Mouse (Mus musculus): Measurements from ENCODE around the gene Msx1. TPM values are rescaled to one million over a fixed set of nuclear protein-coding genes. Genes with fewer than 3 reads are reported as not detected.

Msx1 gene
- polyA plus RNA-seq, 1 experiment from 2014 or later: 1.1 TPM

DNA sequence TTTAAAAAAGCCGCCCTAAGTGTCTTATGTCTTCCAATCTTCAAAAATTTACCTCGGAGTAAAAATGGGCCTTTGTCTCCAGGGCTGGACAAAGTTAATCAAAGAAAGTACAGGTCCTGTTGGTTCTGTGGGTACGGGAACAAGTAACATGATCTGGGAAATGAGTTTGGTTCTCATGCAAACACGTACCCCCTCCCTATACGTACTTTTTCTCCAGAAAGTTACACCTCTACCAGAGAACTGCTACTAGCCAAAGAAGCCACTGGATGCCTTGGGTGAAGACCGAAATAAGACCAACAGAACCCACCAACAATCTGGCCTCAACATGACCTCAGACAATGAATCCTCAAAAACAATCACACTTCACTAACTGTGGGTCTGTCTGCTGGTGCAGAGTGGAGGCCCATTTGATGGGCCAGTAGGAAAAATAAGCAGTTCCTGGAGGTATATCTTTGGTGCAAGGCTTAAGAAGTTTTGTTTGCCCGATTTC, 773 bp upstream of the Msx1 start:
- Histone ChIP-seq H3K27ac (replicated peaks) (no peak overlapping the region), H3K27me3 (ENCODE audit: control insufficient read depth, insufficient read depth, low read length) (peaks cover 56% of the 10 kb centered on the region), H3K4me2 (replicated peaks; ENCODE audit: low read depth) (no peak overlapping the region), H3K4me3 (ENCODE audit: low read depth, low read length) (no peak overlapping the region), H3K4me1 (replicated peaks; ENCODE audit: control insufficient read depth, insufficient read depth) (peaks cover 6% of the 10 kb centered on the region), H3K36me3 (ENCODE audit: control insufficient read depth, insufficient read depth, low read length) (no peaks in the 10 kb centered on the region), H3K9ac (ENCODE audit: low read length) (no peak overlapping the region), H3K9me3 (ENCODE audit: control insufficient read depth, low read length) (no peaks in the 10 kb centered on the region)
- no peak for TF ChIP-seq CTCF (IDR thresholded peaks at IDR 0.05; ENCODE audit: low read depth)
- TF ChIP-seq EP300 (optimal IDR thresholded peaks at IDR 0.05): no peak
- WGBS: 13% methylated on average over 7 of the region's 7 CpGs
- DNase-seq (ENCODE audit: low spot score) (no peak), ATAC-seq (ENCODE audit: low FRiP score, low TSS enrichment) (no peak)

DNA sequence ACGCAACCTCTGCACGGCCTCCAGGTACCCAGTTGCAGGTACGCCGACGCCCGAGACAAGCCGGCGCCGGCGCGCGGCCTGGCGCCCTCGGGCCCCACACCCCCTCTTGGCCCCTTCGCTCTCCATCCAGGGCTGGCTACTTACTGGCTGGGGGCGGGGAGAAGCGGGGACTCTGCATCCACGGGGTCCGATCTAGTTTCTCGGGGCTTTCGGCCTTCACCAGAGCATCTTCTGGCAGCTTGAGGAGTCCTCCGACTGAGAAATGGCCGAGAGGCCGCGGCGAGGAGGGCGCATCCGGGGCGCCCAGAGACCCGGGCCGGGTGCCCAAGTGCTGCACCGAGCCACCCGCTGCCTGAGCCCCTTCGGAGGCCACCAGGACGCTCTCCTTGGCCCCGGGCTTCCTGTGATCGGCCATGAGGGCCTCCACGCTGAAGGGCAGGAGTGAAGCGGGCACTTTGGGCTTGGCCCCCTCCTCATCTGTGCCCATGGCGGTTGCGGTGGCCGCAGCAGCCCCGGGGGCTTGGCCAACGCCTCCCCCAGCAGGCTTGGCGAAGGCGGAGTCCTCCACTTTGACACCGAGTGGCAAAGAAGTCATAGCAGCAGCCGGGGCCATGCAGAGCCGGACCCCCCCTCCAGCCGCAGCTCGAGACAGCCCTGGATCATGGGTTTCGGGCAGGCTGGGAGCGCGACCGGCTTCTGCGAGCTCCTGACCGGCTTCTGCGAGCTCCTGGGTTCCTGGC, 492 bp downstream of the Msx1 start:
- H3K27me3 ChIP-seq (ENCODE audit: control insufficient read depth, insufficient read depth, low read length): peaks cover 50% of the 10 kb centered on the region
- no peak overlapping the region for H3K27ac ChIP-seq (replicated peaks)
- H3K36me3 ChIP-seq (ENCODE audit: control insufficient read depth, insufficient read depth, low read length): no peaks in the 10 kb centered on the region
- H3K9me3 ChIP-seq (ENCODE audit: control insufficient read depth, low read length): no peaks in the 10 kb centered on the region
- peak overlapping the region; percentile 50 for H3K9ac ChIP-seq (ENCODE audit: low read length)
- no peak for TF ChIP-seq EP300 (optimal IDR thresholded peaks at IDR 0.05)
- no peak for TF ChIP-seq CTCF (IDR thresholded peaks at IDR 0.05; ENCODE audit: low read depth)
- 1% methylated on average over 57 of the region's 58 CpGs for WGBS
- H3K4me2 ChIP-seq (replicated peaks; ENCODE audit: low read depth): peak overlapping the region; percentile 80
- H3K4me3 ChIP-seq (ENCODE audit: low read depth, low read length): peak overlapping the region; percentile 48
- ATAC-seq (ENCODE audit: low FRiP score, low TSS enrichment) (peak; percentile 59), DNase-seq (ENCODE audit: low spot score) (no peak)
- peaks cover 6% of the 10 kb centered on the region for H3K4me1 ChIP-seq (replicated peaks; ENCODE audit: control insufficient read depth, insufficient read depth)

DNA sequence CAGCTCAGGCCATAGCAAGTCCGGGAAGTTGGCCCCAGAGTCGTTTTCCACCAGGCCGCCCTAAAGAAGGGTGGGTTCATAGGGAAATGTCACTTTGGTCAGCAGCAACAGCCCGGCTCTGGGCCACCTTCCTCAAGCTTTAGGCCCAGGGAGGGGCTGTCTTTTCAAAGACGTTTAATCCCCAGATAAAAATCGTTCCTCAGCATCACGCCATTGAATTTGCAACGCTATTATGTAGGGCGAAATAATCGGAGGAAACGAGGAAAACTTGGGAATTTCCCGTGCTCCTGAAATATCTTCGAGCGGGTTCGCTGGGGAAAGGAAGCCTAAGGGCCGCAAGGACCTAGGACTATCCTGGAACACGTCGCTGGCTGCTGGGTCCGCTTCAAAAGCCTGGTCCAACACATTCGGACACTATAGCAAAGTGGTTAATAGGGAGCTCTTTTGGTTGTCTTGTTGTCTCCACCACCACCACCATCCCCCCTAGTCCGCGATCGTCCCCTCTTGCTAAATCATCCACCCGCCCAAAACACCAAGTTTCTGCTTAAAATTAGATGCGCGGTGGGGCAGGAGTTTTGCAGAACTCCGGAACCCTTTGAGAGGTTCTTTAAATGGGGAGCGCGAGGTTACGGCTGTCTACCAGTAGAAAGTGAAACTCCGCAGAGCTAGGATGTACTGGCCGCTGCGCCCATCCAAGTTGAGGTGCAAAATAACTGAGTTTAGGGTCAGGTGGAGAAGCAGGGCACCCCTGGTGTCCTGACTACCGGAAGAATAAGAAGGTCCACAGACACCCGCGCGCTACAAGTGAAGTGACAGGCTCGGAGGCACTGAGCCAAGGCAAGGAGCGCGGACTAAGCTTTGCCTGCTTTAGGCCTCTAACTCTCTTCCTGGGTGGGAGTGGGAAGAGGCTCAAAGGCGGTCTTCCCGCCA, 1.3 kb downstream of the Msx1 start:
- Histone ChIP-seq H3K4me1 (replicated peaks; ENCODE audit: control insufficient read depth, insufficient read depth) (peaks cover 6% of the 10 kb centered on the region), H3K27me3 (ENCODE audit: control insufficient read depth, insufficient read depth, low read length) (peaks cover 48% of the 10 kb centered on the region), H3K4me2 (replicated peaks; ENCODE audit: low read depth) (peak overlapping the region; percentile 80), H3K27ac (replicated peaks) (no peak overlapping the region), H3K4me3 (ENCODE audit: low read depth, low read length) (peak overlapping the region; percentile 48), H3K36me3 (ENCODE audit: control insufficient read depth, insufficient read depth, low read length) (no peaks in the 10 kb centered on the region), H3K9ac (ENCODE audit: low read length) (peak overlapping the region; percentile 50; the same call in 1 of the 2 replicates), H3K9me3 (ENCODE audit: control insufficient read depth, low read length) (no peaks in the 10 kb centered on the region)
- DNase-seq (ENCODE audit: low spot score) (no peak), ATAC-seq (ENCODE audit: low FRiP score, low TSS enrichment) (no peak)
- 2% methylated on average over 41 of the region's 42 CpGs for WGBS
- TF ChIP-seq EP300 (optimal IDR thresholded peaks at IDR 0.05): no peak
- no peak for TF ChIP-seq CTCF (IDR thresholded peaks at IDR 0.05; ENCODE audit: low read depth)

DNA sequence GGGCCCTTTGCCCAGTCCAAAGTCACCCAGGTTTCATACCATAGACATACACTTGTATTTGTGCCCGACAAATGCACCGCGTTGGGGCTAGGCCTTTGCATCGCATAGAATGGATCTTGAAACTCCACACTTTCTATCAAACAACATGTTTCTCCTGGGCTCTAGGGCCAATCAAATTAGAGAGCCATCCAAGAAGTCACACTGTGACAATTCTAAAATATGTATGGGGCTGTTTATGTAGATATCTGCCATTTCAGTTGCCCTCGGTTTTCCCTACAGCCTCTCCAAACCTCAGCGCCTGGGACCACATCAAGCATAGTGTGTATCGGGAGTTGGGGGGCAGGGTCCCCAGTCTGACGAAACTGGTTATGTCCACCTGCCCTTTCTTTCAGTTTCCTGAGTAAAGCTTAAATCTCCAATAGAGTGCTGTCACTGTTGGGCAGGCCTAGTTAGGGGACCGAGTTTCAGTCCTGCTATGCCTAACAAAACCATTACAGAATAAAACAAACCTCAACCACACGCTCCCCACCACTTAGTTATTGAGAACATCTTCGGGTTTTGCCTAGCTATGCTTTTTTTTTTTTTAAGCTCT, 2.2 kb downstream of the Msx1 start:
- H3K27ac ChIP-seq (replicated peaks): no peak overlapping the region
- ATAC-seq (ENCODE audit: low FRiP score, low TSS enrichment): no peak
- peaks cover 44% of the 10 kb centered on the region for H3K27me3 ChIP-seq (ENCODE audit: control insufficient read depth, insufficient read depth, low read length)
- no peak overlapping the region for H3K4me3 ChIP-seq (ENCODE audit: low read depth, low read length)
- TF ChIP-seq CTCF (IDR thresholded peaks at IDR 0.05; ENCODE audit: low read depth) (no peak), EP300 (optimal IDR thresholded peaks at IDR 0.05) (no peak)
- H3K9ac ChIP-seq (ENCODE audit: low read length): no peak overlapping the region
- H3K4me1 ChIP-seq (replicated peaks; ENCODE audit: control insufficient read depth, insufficient read depth): peaks cover 6% of the 10 kb centered on the region
- WGBS: 20% methylated on average over 11 of the region's 11 CpGs
- H3K9me3 ChIP-seq (ENCODE audit: control insufficient read depth, low read length): no peaks in the 10 kb centered on the region
- H3K36me3 ChIP-seq (ENCODE audit: control insufficient read depth, insufficient read depth, low read length): no peaks in the 10 kb centered on the region
- no peak overlapping the region for H3K4me2 ChIP-seq (replicated peaks; ENCODE audit: low read depth)
- DNase-seq (ENCODE audit: low spot score): no peak

DNA sequence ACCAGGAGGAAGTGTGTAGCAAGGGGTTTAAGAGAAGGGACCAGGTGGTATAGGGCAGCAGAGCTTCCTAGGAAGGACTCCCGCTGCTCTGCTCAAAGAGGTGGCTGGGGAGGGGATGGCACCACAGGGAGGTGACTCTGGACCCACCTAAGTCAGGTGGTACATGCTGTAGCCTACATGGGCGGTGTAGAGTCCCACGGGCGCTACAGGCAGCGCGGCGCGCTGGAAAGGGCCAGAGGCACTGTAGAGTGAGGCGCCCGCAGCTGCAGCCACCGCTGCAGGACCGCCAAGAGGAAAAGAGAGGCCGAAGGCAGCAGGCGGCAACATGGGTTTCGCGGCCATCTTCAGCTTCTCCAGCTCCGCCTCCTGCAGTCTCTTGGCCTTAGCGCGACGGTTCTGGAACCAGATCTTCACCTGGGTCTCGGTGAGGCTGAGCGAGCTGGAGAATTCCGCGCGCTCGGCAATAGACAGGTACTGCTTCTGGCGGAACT, 3.2 kb downstream of the Msx1 start:
- WGBS: 8% methylated on average over 24 of the region's 27 CpGs
- Histone ChIP-seq H3K4me1 (replicated peaks; ENCODE audit: control insufficient read depth, insufficient read depth) (peaks cover 6% of the 10 kb centered on the region), H3K4me3 (ENCODE audit: low read depth, low read length) (no peak overlapping the region), H3K4me2 (replicated peaks; ENCODE audit: low read depth) (no peak overlapping the region), H3K36me3 (ENCODE audit: control insufficient read depth, insufficient read depth, low read length) (no peaks in the 10 kb centered on the region), H3K27me3 (ENCODE audit: control insufficient read depth, insufficient read depth, low read length) (peaks cover 45% of the 10 kb centered on the region), H3K27ac (replicated peaks) (no peak overlapping the region), H3K9me3 (ENCODE audit: control insufficient read depth, low read length) (no peaks in the 10 kb centered on the region), H3K9ac (ENCODE audit: low read length) (no peak overlapping the region)
- TF ChIP-seq EP300 (optimal IDR thresholded peaks at IDR 0.05) (no peak), CTCF (IDR thresholded peaks at IDR 0.05; ENCODE audit: low read depth) (no peak)
- DNase-seq (ENCODE audit: low spot score) (no peak), ATAC-seq (ENCODE audit: low FRiP score, low TSS enrichment) (no peak)
